Mouse (Mus musculus): ENCODE results near the gene Smarcd1.
A peak's percentile ranks its signal among the peaks of the same experiment; 100 is the strongest.
"Not testable (repeated sequence)": the region's sequence is repeated elsewhere in the genome, so short reads cannot be mapped to it uniquely, and the experiment has no call there.

Gene Smarcd1

DNA sequence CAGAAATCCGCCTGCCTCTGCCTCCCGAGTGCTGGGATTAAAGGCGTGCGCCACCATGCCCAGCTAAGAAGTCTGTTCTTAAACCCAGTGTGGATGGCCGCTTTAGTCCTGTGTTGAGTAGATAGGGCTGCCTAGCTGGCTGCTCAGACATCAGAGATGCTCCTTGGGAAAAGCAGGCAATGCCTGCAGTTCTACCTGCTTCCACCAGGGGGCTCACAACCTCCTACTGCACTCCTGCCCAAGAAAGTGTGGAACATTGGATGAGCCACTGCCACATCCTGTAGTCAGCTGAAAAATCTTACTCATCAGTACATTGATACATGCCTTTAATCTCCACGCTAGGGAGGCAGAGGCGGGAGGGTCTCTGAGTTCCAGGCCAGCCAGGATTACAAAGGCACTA lies 12.9 kb downstream of the Smarcd1 start:
- DNase-seq (ENCODE audit: low spot score): peak; percentile 72

DNA sequence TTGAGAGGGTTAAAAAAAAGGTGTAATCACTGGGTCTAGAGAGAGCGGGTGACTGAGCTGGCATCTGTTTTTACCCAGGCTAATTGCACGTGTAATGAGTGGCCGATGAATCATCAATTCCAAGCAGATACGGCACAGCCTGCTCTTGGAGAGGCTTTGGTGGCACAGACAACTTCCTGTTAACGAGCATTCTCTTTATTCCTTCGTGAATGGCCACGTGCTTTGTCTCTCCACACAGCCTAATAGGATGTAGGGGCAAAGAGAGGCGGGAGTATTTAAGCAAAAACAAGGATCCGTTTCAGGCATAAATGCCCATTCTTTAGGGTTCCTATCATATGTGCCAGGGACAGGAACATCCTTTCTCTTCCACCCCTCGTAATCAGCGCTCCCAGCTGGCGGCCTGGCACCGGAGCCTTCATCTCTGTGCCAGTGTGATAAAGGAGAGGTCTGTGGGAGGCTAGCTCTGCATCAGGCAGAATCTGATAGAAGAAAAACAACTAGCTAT lies 13.5 kb downstream of the Smarcd1 start:
- DNase-seq (ENCODE audit: low spot score): no peak

- DNase-seq (ENCODE audit: low spot score): no peak
Observed at GRCm38 (mm10) chr15:99715982-99716746, 14.2 kb downstream of the Smarcd1 start.

DNA sequence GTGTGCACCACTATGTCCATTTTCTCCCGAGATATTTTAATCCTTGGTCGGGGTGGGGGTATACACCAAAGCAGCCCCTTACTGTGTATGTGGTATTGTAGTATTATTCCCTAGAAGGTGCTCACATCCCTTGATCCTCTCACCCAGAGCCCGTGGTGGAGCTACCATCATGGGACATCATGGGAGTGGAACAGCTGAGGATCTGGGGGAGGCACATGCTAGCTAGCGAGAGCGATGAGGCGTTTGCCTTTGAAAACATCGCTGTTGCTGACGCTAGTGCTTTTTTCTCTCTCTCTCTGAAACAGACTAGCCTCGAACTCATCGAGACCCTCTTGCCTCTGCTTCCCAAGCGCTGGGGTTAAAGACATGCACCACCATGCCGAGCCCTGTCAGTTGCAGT lies 14.9 kb downstream of the Smarcd1 start:
- no peak for DNase-seq (ENCODE audit: low spot score)

DNA sequence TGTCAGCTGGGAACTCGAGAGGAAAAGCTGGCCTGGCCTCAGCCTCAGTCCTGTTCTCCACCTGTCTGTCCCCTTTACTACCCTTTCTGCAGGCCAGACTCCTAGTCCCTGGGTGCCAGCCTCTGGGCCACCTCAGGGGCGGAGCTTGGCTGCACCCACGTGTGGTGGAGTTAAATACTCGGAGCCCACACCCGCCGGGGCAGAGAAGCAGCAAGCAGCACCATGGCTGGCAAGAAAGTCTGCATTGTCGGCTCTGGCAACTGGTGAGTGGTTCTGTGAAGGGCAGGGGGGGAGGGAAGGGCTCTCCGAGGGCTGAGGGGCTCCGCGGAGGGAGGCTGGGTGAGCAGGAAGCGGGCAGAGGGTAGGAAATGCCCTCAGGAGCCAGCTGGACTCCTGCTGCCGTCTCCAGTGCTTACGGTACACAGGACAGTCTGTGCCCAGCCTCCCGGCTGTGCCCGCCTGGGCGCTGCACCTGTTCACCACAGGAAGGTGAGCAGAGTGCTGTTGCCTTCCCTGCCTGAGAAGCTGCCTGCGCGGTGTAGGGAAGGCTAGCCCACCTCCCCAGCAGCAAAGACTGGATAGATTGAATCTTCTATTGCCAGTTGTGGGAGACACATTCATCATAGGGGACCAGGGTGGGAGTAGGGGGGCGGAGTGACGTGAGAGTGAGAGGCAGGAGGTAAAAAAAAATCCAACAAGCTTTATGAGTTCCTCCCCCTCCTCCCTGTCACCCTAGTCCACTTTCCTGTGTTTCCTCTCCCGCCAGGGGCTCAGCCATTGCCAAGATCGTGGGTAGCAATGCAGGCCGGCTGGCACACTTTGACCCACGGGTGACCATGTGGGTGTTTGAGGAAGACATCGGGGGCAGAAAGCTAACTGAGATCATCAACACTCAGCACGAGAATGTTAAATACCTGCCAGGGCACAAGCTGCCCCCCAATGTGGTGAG lies 15.7 kb downstream of the Smarcd1 start, which contains the start of gene Gpd1:
Gpd1 (plus strand) TSS at position 130 of the 949 bp plus-strand sequence.
- DNase-seq (ENCODE audit: low spot score): peak; percentile 61

DNA sequence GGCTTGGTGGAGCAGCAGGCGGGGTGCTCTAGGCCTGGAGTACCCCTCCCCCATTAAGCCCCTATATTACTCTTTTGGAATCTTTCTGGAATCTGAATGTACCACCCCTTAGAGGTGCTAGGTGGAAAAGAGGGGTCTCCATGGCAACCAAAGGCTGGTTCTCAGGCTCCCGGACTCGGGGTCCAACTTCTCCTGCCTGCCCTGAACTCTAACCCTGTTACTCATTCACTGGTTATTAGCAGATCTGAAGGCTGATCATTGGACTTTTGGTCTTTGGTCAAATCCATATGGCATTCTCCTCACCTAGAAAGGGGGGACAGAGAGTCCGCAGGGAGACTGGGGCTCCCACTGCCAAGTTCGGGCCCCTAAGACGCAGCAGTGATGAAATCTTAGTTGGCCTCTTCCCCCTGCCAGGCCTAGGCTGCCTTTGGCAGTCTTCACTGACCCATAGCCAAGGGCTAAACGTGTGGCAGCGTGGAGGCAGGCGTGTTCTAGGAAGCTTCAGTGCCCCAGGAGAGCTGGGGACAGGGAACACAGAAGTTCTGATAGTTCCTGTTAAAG lies 16.6 kb downstream of the Smarcd1 start:
- no peak for DNase-seq (ENCODE audit: low spot score)

- no peak for DNase-seq (ENCODE audit: low spot score)
Observed at GRCm38 (mm10) chr15:99719865-99720264, 17.9 kb downstream of the Smarcd1 start.

GRCm38 (mm10) chr15:99721921-99722743 lies 20.2 kb downstream of the Smarcd1 start:
- DNase-seq (ENCODE audit: low spot score): no peak

DNA sequence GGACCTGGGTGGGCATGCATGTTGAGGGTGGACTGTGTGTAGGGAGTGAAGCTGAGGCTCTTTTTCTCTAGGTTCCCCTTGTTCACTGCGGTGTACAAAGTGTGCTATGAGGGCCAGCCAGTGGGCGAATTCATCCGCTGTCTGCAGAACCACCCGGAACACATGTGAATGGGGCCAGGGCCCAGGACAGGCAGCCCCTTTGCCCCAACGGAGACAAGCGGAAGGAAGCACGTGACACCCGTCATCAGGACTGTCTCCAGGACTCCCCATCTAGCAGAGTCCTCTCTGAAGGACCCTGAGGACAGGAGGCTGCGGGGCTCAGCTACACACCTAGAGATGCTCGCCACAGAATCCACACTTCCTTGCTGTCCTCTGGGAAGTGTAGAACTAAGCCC lies 21.2 kb downstream of the Smarcd1 start:
- DNase-seq (ENCODE audit: low spot score): no peak

GRCm38 (mm10) chr15:99723515-99724291 lies 21.8 kb downstream of the Smarcd1 start:
- peak; percentile 67 for DNase-seq (ENCODE audit: low spot score)

DNA sequence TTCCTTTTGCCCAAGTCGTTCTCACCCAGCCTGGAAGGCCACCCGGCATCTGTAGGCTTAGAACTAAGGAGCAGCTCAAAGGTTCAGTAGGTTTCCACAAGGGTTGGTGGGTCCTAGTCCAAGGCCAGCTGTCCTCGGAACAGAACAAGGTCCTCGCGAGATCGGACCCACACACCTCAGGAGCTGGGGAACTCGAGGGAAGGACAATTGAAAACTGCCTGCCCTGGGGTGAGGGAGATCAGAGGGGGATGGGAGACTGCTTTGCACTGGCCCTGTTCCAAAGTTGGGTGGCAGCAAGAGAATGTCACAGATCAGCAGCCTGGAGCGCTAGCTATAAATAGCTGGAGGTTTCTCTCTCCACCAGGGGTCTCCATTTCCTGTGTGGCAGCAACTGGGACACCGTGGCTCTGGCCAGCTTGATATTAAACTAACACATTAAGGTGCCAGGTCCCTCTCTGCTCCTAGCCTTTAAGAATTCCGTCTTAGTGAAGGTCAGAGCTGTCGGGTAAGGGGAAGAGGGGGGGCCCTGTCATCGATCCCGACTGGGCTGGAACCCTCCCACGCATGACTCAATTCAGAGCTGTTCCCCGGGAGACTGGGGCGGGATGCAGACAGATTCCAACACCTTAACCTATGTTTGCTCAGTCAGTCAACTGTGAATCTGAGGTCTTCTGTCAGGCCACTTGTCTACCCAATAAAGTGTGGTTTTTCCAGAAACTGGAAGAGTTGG lies 22.5 kb downstream of the Smarcd1 start:
- peak; percentile 61 for DNase-seq (ENCODE audit: low spot score)

DNA sequence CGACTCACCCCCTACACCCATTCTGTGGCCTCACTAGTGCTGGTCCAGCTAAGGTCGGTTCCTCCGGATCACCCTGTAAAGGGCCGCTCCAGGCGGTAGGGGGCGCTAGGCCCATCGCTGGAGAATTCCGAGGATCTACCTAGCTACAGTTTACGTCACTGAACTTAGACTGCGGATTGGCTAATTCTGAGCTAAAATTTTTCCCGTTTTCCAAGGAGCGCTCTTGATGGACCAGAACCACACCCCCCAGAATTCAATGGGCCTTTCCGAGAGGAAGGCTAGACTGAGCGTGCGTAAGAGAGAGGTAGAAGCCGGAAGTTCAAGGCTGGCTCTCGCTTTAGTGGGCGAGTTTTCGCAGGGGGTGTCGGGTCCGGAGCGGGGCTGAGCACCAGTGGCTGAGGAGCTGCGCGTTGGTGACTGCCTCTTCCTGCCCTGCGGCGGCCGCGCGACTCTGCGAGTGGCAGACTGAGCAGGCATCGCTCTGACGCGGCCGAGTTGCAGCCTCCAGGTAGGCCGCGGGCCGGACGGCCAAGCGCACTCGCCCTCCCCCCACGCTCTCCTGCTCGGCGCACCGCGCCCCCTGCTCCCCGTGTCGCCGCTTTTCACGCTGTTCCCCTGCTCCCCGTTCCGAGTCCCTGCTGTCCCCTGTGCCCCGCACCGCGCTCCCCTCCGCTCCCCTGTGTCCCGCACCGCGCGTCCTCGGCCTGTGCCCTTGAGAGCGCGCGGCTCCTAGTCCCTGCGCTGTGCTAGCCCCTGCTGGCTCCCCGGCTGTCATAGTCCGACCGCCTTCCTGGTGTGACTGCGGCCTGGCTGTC lies 23.6 kb downstream of the Smarcd1 start, which contains the start of gene Cox14:
Cox14 (plus strand) TSS at position 278 of the 815 bp plus-strand sequence.
- DNase-seq (ENCODE audit: low spot score): peak; percentile 91

DNA sequence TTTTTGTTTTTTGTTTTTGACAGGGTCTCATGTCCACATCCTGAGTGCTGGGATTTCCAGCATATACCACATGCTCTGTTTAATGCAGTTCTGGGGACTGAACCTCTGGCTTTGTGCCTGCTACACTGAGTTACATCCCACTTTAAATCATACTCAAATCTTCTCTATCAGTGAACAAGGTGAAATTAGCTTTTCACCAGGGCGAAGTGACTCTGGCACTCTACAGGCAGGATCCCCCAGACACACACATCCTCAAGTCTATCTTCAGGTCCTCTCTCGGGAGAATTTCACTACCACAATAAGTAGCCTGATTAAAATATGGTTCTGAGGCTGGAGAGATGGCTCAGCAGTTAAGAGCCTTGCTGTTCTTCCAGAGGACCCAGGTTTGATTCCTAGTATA lies 24.6 kb downstream of the Smarcd1 start:
- no peak for DNase-seq (ENCODE audit: low spot score)

- not testable (repeated sequence) for DNase-seq (ENCODE audit: low spot score)
Observed at GRCm38 (mm10) chr15:99727039-99727438, 25.1 kb downstream of the Smarcd1 start.

GRCm38 (mm10) chr15:99727525-99727924 lies 25.6 kb downstream of the Smarcd1 start:
- no peak for DNase-seq (ENCODE audit: low spot score)

- DNase-seq (ENCODE audit: low spot score): no peak
Observed at GRCm38 (mm10) chr15:99728211-99728610, 26.3 kb downstream of the Smarcd1 start.

- no peak for DNase-seq (ENCODE audit: low spot score)
Observed at GRCm38 (mm10) chr15:99729056-99729783, 27.3 kb downstream of the Smarcd1 start.

- no peak for DNase-seq (ENCODE audit: low spot score)
Observed at GRCm38 (mm10) chr15:99731167-99731566, 29.2 kb downstream of the Smarcd1 start.

Measured in ovary, postnatal 36 days (tissue).